Mouse (Mus musculus) inflammation-experienced regulatory T-cells, adult 6 months (primary cell): Measurements from ENCODE around the gene H2-DMa. TPM values are rescaled to one million over a fixed set of nuclear protein-coding genes. Genes with fewer than 3 reads are reported as not detected.

Experiments used
- ATAC-seq: one replicate; pipeline ENCODE4 v1.8.0; 2017
- polyA plus RNA-seq, 3 experiments: library from polyadenylated mRNA; unstranded; fragments of 100-300 nt; shearing (Covaris generic); gene quantifications; one replicate each; pipeline ENCODE4 v1.2.1; 2017

The H2-DMa gene
- polyA plus RNA-seq, 3 experiments from 2014 or later, result 75.8 to 241 (median 198) TPM

- ATAC-seq, result peak; percentile 66
Observed at GRCm38 (mm10) chr17:34164202-34164895, 45.0 kb downstream of the H2-DMa start.

DNA sequence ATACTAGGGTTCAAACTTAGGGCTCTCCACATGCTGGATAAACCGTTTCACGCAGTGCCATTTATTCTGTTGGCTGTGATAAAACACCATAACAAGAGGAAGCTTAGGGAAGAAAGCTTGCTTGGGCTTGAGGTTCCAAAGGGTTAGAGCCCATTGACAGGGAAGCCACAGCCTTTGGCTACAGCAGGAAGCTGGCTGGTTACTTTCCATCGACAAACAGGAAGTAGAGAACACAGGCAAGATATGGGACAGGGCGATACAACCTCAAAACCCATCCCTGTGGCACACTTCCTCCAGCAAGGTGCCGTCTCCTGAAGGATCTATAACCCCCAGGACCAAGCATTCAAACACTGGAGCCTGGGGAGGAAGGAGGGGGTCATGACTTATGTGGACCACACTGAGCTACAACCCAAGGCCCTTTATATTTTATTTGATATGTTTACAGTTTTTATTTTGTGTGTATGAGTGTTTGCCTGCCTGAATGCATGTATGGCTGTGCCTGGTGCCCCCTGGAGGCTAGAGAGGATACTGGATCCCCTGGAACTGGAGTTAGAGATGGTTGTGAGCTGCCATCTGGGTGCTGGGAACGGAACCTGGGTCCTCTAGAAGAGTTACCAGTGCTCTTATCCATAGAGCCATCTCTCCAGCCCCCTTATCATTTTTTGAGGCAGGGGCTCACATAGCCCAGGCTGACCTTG is 45.8 kb downstream of the H2-DMa start:
- ATAC-seq, result peak; percentile 52

DNA sequence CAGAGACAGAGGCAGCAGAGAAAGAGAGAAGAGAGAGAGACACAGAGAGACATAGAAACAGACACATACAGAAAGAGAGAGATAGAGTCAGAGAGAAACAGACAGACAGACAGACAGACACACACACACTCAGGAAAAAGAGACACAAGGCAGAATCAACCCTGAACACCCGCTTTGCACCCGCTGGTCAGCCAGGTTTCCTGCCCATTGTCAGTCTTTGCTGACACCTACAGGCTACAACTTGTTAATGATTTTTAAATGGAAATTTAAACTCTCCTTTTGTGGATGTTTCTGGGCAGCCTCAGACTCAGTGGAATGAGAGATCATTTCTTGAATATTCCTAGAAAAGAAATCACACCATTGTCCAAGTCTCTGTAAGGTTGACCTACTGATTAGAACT is 49.9 kb downstream of the H2-DMa start:
- no peak for ATAC-seq

GRCm38 (mm10) chr17:34170487-34170876 is 51.1 kb downstream of the H2-DMa start:
- peak; percentile 14 for ATAC-seq

- peak; percentile 95 for ATAC-seq
Observed at GRCm38 (mm10) chr17:34170877-34171498, 51.6 kb downstream of the H2-DMa start.

DNA sequence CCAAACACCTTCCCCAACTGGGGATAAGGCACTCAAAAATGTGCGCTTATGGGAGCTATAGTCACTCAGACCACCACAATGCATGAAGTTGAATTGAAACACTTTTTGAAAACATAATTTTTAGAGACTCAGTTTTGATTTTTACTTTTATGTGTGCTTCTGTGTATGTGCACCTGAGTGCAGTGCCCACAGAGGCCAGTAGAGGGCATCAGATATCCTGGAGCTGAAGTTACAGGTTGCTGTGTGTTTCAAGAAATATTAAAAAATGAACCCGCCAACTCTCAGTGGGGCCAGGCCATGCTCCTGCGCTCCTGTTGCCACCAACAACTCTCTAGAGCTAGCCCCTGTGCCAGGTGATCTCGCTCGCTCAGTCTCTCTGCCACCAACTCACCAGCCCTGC is 53.2 kb downstream of the H2-DMa start:
- ATAC-seq, result no peak

DNA sequence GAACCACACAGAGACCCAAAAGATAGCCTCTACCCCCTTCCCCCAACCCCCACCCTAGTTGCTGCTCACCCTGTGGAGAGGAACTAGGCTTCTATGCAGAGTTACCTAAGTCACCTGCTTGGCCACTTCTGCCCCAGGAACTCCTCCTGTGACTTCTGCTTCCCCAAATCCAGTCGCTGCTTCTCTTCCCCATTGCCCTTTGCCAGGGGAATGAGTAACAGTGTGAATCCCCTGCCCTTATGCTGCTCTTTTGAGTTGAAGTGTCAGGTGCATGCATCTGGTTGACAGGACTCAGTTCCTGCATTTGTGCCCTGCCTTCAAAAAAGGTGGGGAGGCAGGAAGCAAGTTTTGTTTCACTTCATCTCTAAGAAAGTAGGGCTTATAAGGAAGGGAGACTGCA is 54.7 kb downstream of the H2-DMa start:
- ATAC-seq, result no peak

- ATAC-seq, result no peak
Observed at GRCm38 (mm10) chr17:34177179-34177578, 57.8 kb downstream of the H2-DMa start.

DNA sequence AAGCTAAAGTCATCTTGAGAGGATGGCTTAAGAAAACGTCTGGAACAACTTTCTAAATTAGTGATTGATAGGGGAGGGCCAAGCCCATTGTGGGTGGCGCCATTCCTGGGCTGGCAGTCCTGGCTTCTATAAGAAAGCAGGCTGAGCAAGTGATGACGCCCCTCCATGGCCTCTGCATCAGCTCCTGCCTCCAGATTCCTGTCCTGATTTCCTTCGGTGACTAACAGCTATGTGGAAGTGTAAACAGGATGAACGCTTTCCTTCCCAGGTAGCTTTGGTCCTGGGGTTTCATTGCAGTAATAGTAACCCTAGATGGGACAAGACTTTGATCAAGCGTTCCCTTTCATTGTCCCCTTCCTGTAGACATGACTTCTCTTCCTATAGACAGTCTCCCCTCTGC is 59.7 kb downstream of the H2-DMa start:
- no peak for ATAC-seq

DNA sequence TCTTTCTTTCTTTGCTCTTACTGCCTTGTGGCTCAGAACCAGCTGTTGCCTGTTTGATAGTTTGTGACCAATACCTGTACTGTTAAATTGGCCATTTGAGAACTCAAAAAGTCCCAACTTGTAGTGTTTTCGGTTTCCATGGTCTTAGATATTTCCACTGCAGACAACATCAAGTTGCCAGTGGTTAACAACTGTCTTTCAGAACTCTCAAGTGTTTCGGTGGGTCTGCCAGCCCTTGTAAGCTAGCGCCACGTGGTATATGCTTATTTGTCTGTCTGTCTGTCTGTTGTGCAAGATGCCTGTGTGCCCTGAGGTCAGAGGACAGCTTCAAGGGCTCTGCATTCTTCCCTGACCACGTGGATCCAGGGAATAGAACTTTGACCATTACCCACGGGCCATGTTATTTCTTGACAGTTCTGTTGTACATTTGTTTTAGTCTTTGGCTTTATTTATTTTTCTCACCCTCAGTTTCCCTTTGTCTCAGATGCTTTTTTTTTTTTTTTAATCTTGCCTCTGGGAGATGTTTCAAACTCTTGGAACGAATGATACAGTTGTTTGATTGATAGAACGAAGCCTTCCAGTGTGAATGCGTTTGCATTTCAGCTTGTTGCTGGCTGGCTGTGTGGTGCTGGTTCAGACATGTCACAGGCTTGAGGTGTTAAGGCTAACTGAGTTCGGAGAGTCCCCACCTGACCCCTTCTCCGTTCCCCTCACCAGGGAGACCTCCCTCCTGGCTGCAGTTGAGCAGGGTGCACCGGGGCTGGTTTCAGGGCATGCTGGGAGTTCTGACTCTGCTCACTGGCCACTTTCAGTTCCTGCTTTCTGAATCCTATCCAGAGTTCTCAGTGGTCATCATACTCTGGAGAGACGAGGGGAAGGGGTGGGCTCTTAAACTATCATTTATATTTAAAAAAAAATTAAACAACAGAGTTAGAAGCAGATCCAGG is 60.8 kb downstream of the H2-DMa start:
- no peak for ATAC-seq

DNA sequence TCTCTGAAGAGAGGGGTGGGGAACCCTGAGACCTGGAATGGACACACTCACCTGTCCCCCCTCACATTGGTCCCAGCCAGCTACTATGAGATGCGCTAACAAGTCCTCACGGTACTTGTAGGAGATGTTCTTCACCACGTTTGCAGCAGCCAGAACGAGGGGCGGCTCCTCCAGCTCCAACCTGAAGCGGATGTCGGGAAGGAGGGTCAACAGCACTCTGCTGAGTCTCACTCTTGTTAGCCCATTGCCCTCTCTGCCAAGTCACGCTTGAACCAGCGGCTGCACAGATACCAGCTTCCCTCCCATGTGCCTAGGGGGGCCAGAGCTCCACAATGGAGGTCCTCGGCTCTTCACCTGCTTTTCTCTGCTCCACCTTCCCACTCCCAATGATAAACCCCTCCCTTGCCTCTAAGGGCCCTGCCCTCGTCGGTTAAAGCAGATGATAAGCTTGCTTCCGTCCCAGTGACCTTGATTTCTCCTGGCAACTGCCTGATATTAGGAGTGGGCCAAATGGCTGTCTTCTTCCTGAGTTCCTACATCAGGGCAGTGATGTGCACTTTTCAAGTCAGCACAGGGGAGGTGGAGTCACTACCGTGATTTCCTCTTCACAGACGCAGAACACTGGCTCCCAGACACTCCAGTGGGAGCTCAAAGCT is 64.4 kb downstream of the H2-DMa start:
- ATAC-seq, result no peak

- ATAC-seq, result no peak
Observed at GRCm38 (mm10) chr17:34185526-34185925, 66.2 kb downstream of the H2-DMa start.

- peak; percentile 42 for ATAC-seq
Observed at GRCm38 (mm10) chr17:34186885-34187260, 67.5 kb downstream of the H2-DMa start.

DNA sequence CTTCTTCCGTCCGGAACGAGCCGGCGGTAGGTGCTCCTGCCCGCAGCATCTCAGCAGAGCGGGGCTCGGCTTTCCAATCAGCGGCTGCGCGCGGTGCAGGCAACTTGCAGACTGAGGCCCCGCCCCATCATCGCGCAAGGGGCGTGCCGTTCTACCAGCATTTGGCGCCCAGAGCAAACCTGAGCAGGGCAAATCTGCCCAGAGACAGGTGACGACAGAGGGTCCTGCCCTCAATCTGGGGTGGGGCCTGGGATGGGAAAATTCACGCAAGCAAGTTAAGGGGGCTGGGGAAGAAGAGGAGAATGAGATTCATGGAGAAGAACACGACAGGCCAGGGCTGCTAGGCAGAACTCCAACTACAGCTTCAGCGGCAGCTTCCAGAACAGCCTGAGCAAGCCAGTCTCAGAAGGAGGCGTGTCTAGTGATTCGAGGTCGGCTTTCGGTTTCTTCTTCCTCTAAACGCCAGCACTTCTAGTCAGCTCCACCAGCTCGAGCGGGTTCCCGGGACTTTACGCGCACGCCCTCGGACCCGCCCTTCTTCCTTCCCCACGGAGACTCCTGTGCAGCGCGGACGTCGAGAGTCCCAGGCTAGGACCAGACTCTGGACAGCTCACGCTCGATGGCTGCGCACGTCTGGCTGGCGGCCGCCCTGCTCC is 68.0 kb downstream of the H2-DMa start, which contains the start of the genes Tap1 and Psmb9:
Tap1 (plus strand) TSS at position 293 of the 656 bp plus-strand sequence.
Psmb9 (minus strand) TSS at position 504 of the 656 bp plus-strand sequence.
- ATAC-seq, result peak; percentile 90

- no peak for ATAC-seq
Observed at GRCm38 (mm10) chr17:34188010-34188409, 68.7 kb downstream of the H2-DMa start.

Other genes with a start within 250 kb of the H2-DMa start
- not detected for gene Gm7029, start 245.7 kb upstream of the H2-DMa start, polyA plus RNA-seq
- 1 to 10 TPM in 2 of 3 experiments, under 1 TPM in 1; 0.20 to 7.4 (median 1.3) TPM for gene Kifc1, start 228.9 kb upstream of the H2-DMa start, polyA plus RNA-seq
- gene Platr17, start 214.4 kb upstream of the H2-DMa start, polyA plus RNA-seq, result 10 to 100 TPM in 1 of 3 experiments, 1 to 10 TPM in 2; 5.3 to 10.1 (median 5.4) TPM
- gene Daxx, start 210.1 kb upstream of the H2-DMa start, polyA plus RNA-seq, result 100 to 1,000 TPM; 101 to 116 (median 102) TPM
- gene Tapbp, start 203.6 kb upstream of the H2-DMa start, polyA plus RNA-seq, result 100 to 1,000 TPM; 367 to 428 (median 385) TPM
- gene Zbtb22, start 203.6 kb upstream of the H2-DMa start, polyA plus RNA-seq, result 1 to 10 TPM; 3.7 to 6.8 (median 4.8) TPM
- gene Rgl2, start 190.0 kb upstream of the H2-DMa start, polyA plus RNA-seq, result 10 to 100 TPM; 14.3 to 37.4 (median 31.7) TPM
- 100 to 1,000 TPM; 114 to 135 (median 124) TPM for gene Pfdn6, start 179.2 kb upstream of the H2-DMa start, polyA plus RNA-seq
- gene Wdr46, start 178.9 kb upstream of the H2-DMa start, polyA plus RNA-seq, result 10 to 100 TPM in 2 of 3 experiments, 1 to 10 TPM in 1; 6.8 to 11.0 (median 10.1) TPM
- gene B3galt4, start 168.1 kb upstream of the H2-DMa start, polyA plus RNA-seq, result 10 to 100 TPM; 12.8 to 15.1 (median 13.9) TPM
- 10 to 100 TPM; 27.6 to 30.0 (median 27.8) TPM for gene Vps52, start 163.7 kb upstream of the H2-DMa start, polyA plus RNA-seq
- gene Rps18, start 163.5 kb upstream of the H2-DMa start, polyA plus RNA-seq, result 1,000 to 10,000 TPM; 3,532 to 7,587 (median 7,167) TPM
- 1,000 to 10,000 TPM; 4,943 to 7,708 (median 5,398) TPM for gene H2-K1, start 119.2 kb upstream of the H2-DMa start, polyA plus RNA-seq
- 1 to 10 TPM; 1.6 to 2.8 (median 2.5) TPM for gene Ring1, start 94.9 kb upstream of the H2-DMa start, polyA plus RNA-seq
- gene H2-Ke6, start 91.5 kb upstream of the H2-DMa start, polyA plus RNA-seq, result 10 to 100 TPM; 28.0 to 31.5 (median 30.7) TPM
- gene Slc39a7, start 87.9 kb upstream of the H2-DMa start, polyA plus RNA-seq, result 10 to 100 TPM; 40.8 to 49.3 (median 44.7) TPM
- gene Rxrb, start 87.7 kb upstream of the H2-DMa start, polyA plus RNA-seq, result 10 to 100 TPM in 2 of 3 experiments, 1 to 10 TPM in 1; 7.8 to 10.6 (median 10.1) TPM
- gene Col11a2, start 80.1 kb upstream of the H2-DMa start, polyA plus RNA-seq, result under 1 TPM in 1 of 3 experiments, not detected in 2; 0.21 TPM
- 10 to 100 TPM; 14.3 to 81.2 (median 53.9) TPM for gene H2-Oa, start 27.2 kb upstream of the H2-DMa start, polyA plus RNA-seq
- 100 to 1,000 TPM; 115 to 154 (median 144) TPM for gene Brd2, start 3.1 kb downstream of the H2-DMa start, polyA plus RNA-seq
- 10 to 100 TPM in 2 of 3 experiments, 1 to 10 TPM in 1; 9.2 to 14.4 (median 11.3) TPM for gene H2-DMb2, start 23.8 kb downstream of the H2-DMa start, polyA plus RNA-seq
- 1 to 10 TPM; 2.3 to 5.0 (median 4.5) TPM for gene H2-DMb1, start 33.5 kb downstream of the H2-DMa start, polyA plus RNA-seq
- 100 to 1,000 TPM; 174 to 216 (median 189) TPM for gene Tap1, start 68.0 kb downstream of the H2-DMa start, polyA plus RNA-seq
- 100 to 1,000 TPM; 330 to 403 (median 338) TPM for gene Psmb9, start 68.2 kb downstream of the H2-DMa start, polyA plus RNA-seq
- gene Psmb8, start 78.2 kb downstream of the H2-DMa start, polyA plus RNA-seq, result 1,000 to 10,000 TPM in 2 of 3 experiments, 100 to 1,000 TPM in 1; 835 to 1,025 (median 1,010) TPM
- gene Tap2, start 84.0 kb downstream of the H2-DMa start, polyA plus RNA-seq, result 100 to 1,000 TPM in 2 of 3 experiments, 10 to 100 TPM in 1; 94.0 to 181 (median 103) TPM
- gene H2-Ob, start 119.4 kb downstream of the H2-DMa start, polyA plus RNA-seq, result 10 to 100 TPM in 2 of 3 experiments, 1 to 10 TPM in 1; 8.4 to 87.4 (median 63.4) TPM
- gene H2-Ab1, start 138.1 kb downstream of the H2-DMa start, polyA plus RNA-seq, result 10 to 100 TPM in 2 of 3 experiments, 1 to 10 TPM in 1; 4.3 to 76.2 (median 34.9) TPM
- gene H2-Aa, start 168.3 kb downstream of the H2-DMa start, polyA plus RNA-seq, result 10 to 100 TPM in 2 of 3 experiments, 1 to 10 TPM in 1; 9.3 to 75.1 (median 44.7) TPM
- 10 to 100 TPM; 15.0 to 67.6 (median 57.7) TPM for gene H2-Eb1, start 186.3 kb downstream of the H2-DMa start, polyA plus RNA-seq
- gene H2-Eb2, start 206.1 kb downstream of the H2-DMa start, polyA plus RNA-seq, result under 1 TPM in 2 of 3 experiments, not detected in 1; 0.28 to 0.44 TPM
- gene Btnl2, start 235.3 kb downstream of the H2-DMa start, polyA plus RNA-seq, result not detected